Mouse (Mus musculus) hindlimb bud, embryonic 11.5 days (tissue): ENCODE results near the gene Clcn3.
A peak's percentile ranks its signal among the peaks of the same experiment; 100 is the strongest.

Experiments
- DNase-seq: peaks from one replicate; pipeline ENCODE4 v3.0.0-alpha.2; 2012; ENCODE audit warnings: low read depth, low spot score; ENCODE audit errors: extremely low spot score

Clcn3 gene

DNA sequence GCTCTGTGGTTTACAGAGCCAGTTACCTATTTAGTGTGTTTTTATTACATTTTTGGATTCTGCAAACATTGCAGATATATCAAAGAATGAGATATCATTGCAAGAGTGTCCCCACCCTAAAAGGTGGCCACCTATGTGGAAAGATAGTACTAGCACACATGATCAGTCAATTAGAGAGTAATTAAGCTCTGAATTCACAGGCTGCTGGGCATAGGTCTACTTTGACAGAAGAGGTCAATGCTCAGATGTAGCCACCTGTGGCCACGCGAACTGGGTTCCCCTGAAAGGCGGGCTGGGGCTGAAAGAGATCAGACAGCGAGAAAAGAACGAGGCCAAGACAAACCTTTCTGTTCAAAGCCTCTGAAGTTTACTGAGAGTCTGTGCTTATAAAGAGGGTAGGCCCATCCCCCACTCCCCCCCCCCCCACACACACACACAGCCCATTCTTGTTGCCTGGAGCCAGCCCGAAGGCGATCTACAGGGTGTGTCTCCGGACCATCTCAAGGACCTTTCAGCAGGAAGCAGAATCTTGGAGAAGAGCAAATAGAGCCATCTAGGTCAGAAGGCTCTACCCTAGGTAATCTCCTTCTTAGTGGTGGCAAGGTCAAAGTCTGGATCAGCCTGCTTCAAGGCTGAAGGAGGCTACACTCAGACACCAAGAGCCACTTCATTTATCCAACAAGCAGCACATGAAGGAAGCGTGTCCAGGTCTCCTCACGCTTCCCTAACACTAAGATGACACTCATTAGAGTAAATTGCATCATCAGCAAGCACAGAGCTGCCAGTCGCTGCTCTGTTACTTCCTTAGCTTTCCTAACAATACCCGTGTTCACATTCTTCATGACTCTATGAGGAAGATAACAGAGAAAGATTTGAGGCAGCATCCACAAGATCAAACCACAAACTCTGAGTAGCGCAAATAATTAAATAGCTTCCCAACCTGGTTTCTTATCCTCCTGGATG, 112.6 kb downstream of the Clcn3 start:
- no peak for DNase-seq

- DNase-seq: no peak
These were observed 113.3 kb downstream of the Clcn3 start for GRCm38 (mm10) chr8:60869761-60870160.

DNA sequence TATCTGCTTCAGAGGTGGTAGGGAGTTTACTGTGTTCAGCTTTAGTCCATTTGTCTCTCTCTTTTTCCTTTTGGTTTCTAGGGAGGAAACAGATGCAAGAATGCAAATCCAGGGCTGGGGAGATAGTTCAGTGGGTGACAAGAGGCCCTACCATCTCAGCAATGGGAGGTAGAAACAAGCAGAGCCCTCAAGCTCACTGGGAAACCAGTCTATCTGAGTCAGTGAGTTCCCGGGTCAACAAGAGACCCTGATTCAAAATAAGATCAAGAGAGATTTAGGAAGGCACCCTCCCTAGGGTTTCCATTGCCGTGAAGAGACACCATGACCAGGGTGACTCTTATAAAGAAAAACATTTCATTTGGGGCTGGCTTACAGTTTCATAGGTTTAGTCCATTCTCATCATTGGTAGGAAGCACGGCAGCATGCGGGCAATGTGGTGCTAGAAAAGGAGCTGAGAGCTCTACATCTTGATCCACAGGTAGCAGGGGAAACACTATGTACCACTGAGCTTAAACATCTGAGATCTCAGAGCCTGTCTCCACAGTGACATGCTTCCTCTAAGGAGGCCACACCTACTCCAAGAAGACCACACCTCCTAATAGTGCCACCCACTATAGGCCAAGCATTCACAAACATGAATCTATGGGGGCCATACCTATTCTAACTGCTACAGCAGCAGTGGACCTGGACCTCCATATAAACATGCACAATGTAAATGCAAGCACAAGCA, 114.7 kb downstream of the Clcn3 start:
- DNase-seq: no peak

DNA sequence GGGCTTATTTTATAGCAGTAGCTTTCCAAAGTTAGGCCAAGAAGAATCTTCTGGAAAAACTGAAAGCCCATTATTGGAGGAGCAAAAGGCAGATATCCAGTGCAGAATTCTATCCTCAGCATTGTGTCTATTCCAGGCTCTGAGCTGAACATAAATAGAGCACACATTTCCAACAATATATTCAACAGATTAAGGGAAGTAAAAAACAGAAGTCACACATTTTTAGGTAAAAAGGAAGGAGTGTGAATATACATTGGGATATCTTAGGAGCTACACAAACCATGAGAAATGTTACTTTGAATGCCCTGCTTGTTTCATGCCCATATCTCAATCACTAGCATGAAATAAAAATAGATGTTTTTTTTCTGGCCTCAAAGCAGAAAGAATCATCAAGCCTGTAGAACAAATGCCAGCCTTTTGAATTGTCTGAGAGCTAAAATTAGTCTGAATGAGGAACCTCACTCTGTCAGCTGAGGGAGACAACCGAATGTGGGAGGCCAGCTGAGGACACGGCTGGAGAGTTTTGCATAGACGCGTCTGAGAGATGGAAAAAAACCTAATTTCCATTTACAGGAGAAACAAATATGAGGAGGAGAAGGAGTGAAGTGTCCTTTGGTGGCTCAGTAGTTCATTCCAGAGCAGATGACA, 115.5 kb downstream of the Clcn3 start:
- DNase-seq: no peak

GRCm38 (mm10) chr8:60865504-60866114, 117.5 kb downstream of the Clcn3 start:
- peak; percentile 42 for DNase-seq

- DNase-seq: no peak
These were observed 118.2 kb downstream of the Clcn3 start for GRCm38 (mm10) chr8:60864875-60865274.

DNA sequence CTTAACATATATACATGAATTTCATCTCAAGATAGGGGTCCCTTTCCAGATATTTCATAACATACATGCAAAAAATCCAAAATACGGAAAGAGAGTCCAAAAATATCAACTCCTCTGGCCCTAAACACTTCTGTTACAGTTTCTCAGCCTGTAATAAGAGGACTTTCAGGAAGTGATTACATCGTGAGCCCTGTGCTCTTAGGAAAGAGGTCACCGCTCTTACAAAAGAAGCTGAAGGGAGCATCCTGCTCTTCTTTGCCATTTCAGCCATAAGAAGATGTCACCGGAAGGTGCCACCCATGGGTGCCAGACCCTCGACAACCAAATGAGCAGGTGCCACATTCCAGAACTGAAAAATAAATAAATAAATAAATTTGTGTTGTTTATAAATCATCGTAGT, 121.3 kb downstream of the Clcn3 start:
- no peak for DNase-seq

DNA sequence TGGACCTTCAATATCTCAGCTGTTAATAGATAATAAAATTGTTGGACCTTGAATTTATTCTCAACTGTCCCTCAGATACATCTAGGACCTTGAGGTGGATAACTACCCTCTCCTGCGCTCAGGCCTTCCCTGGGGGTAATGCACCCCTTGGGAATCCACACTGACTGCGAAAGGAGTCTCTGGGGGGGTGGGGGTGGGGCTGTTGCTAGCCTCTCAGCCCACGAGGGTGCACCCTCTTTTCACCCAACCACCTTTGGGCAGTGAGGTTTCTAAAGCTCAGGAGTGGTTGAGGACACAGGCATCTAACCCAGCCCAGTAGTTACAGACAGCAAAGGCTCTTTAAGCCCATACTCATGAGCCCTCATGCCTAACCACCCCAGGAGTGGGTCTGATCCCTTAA, 122.4 kb downstream of the Clcn3 start:
- DNase-seq: no peak
